Mouse (Mus musculus): Measurements from ENCODE around the gene Slc17a7. TPM values are rescaled to one million over a fixed set of nuclear protein-coding genes. Genes with fewer than 3 reads are reported as not detected.

Slc17a7 gene
- 33.5 and 34.1 TPM in 2 replicates for polyA plus RNA-seq (2012; rRNA removed)

- TF ChIP-seq POLR2A (IDR thresholded peaks at IDR 0.05; ENCODE audit: control insufficient read depth, low read depth, low read length) (no peak), CTCF (IDR thresholded peaks at IDR 0.05; ENCODE audit: control insufficient read depth, insufficient read depth, insufficient replicate concordance, low read depth, low read length) (no peak)
- Histone ChIP-seq H3K4me3 (ENCODE audit: control insufficient read depth, low read depth, low read length) (peak within 1 kb of the TSS; percentile 26), H3K27ac (ENCODE audit: control insufficient read depth, insufficient read depth, low read depth, low read length) (no peak within 1 kb of the TSS), H3K4me1 (ENCODE audit: control insufficient read depth, insufficient read depth, low read length) (peaks cover 27% of the 10 kb centered on the region), H3K27me3 (ENCODE audit: control insufficient read depth, insufficient read depth, low read length) (no peaks in the 10 kb centered on the region), H3K36me3 (ENCODE audit: control insufficient read depth, insufficient read depth, low read length) (peaks cover 2% of the 10 kb centered on the region; the same call in 1 of the 2 replicates)
Measured at GRCm38 (mm10) chr7:45163735-45164490, at the start of gene Slc17a7. Slc17a7 (plus strand) TSS chr7:45163949.

GRCm38 (mm10) chr7:45117566-45117965, 46.2 kb upstream of the Slc17a7 start:
- H3K4me3 ChIP-seq (ENCODE audit: control insufficient read depth, low read depth, low read length) = no peak overlapping the region
- no peaks in the 10 kb centered on the region for H3K27me3 ChIP-seq (ENCODE audit: control insufficient read depth, insufficient read depth, low read length)
- no peak for TF ChIP-seq POLR2A (IDR thresholded peaks at IDR 0.05; ENCODE audit: control insufficient read depth, low read depth, low read length)
- TF ChIP-seq CTCF (IDR thresholded peaks at IDR 0.05; ENCODE audit: control insufficient read depth, insufficient read depth, insufficient replicate concordance, low read depth, low read length) = no peak
- H3K27ac ChIP-seq (ENCODE audit: control insufficient read depth, insufficient read depth, low read depth, low read length) = no peak overlapping the region
- no peaks in the 10 kb centered on the region; the same call in 1 of the 2 replicates for H3K4me1 ChIP-seq (ENCODE audit: control insufficient read depth, insufficient read depth, low read length)
- H3K36me3 ChIP-seq (ENCODE audit: control insufficient read depth, insufficient read depth, low read length) = no peaks in the 10 kb centered on the region; the same call in none of the 2 replicates

GRCm38 (mm10) chr7:45118336-45118735, 45.4 kb upstream of the Slc17a7 start:
- no peaks in the 10 kb centered on the region for H3K27me3 ChIP-seq (ENCODE audit: control insufficient read depth, insufficient read depth, low read length)
- no peaks in the 10 kb centered on the region; the same call in none of the 2 replicates for H3K36me3 ChIP-seq (ENCODE audit: control insufficient read depth, insufficient read depth, low read length)
- H3K4me3 ChIP-seq (ENCODE audit: control insufficient read depth, low read depth, low read length) = no peak overlapping the region
- no peak overlapping the region for H3K27ac ChIP-seq (ENCODE audit: control insufficient read depth, insufficient read depth, low read depth, low read length)
- peaks cover 5% of the 10 kb centered on the region for H3K4me1 ChIP-seq (ENCODE audit: control insufficient read depth, insufficient read depth, low read length)
- TF ChIP-seq POLR2A (IDR thresholded peaks at IDR 0.05; ENCODE audit: control insufficient read depth, low read depth, low read length) (no peak), CTCF (IDR thresholded peaks at IDR 0.05; ENCODE audit: control insufficient read depth, insufficient read depth, insufficient replicate concordance, low read depth, low read length) (no peak)

- no peak overlapping the region for H3K4me3 ChIP-seq (ENCODE audit: control insufficient read depth, low read depth, low read length)
- no peaks in the 10 kb centered on the region; the same call in none of the 2 replicates for H3K36me3 ChIP-seq (ENCODE audit: control insufficient read depth, insufficient read depth, low read length)
- no peak overlapping the region for H3K27ac ChIP-seq (ENCODE audit: control insufficient read depth, insufficient read depth, low read depth, low read length)
- no peaks in the 10 kb centered on the region for H3K27me3 ChIP-seq (ENCODE audit: control insufficient read depth, insufficient read depth, low read length)
- H3K4me1 ChIP-seq (ENCODE audit: control insufficient read depth, insufficient read depth, low read length) = peaks cover 8% of the 10 kb centered on the region
- TF ChIP-seq POLR2A (IDR thresholded peaks at IDR 0.05; ENCODE audit: control insufficient read depth, low read depth, low read length) = no peak
- no peak for TF ChIP-seq CTCF (IDR thresholded peaks at IDR 0.05; ENCODE audit: control insufficient read depth, insufficient read depth, insufficient replicate concordance, low read depth, low read length)
Measured at GRCm38 (mm10) chr7:45119780-45120709, 43.7 kb upstream of the Slc17a7 start.

GRCm38 (mm10) chr7:45121404-45121803, 42.3 kb upstream of the Slc17a7 start:
- TF ChIP-seq CTCF (IDR thresholded peaks at IDR 0.05; ENCODE audit: control insufficient read depth, insufficient read depth, insufficient replicate concordance, low read depth, low read length) (no peak), POLR2A (IDR thresholded peaks at IDR 0.05; ENCODE audit: control insufficient read depth, low read depth, low read length) (no peak; the same call in 1 of the 2 replicates)
- H3K4me3 ChIP-seq (ENCODE audit: control insufficient read depth, low read depth, low read length) = no peak overlapping the region
- peaks cover 8% of the 10 kb centered on the region for H3K4me1 ChIP-seq (ENCODE audit: control insufficient read depth, insufficient read depth, low read length)
- no peaks in the 10 kb centered on the region for H3K27me3 ChIP-seq (ENCODE audit: control insufficient read depth, insufficient read depth, low read length)
- H3K27ac ChIP-seq (ENCODE audit: control insufficient read depth, insufficient read depth, low read depth, low read length) = no peak overlapping the region
- no peaks in the 10 kb centered on the region; the same call in none of the 2 replicates for H3K36me3 ChIP-seq (ENCODE audit: control insufficient read depth, insufficient read depth, low read length)

GRCm38 (mm10) chr7:45121966-45122365, 41.8 kb upstream of the Slc17a7 start:
- H3K4me3 ChIP-seq (ENCODE audit: control insufficient read depth, low read depth, low read length) = no peak overlapping the region
- no peaks in the 10 kb centered on the region; the same call in none of the 2 replicates for H3K36me3 ChIP-seq (ENCODE audit: control insufficient read depth, insufficient read depth, low read length)
- TF ChIP-seq POLR2A (IDR thresholded peaks at IDR 0.05; ENCODE audit: control insufficient read depth, low read depth, low read length) (peak; percentile 4; the same call in 1 of the 2 replicates), CTCF (IDR thresholded peaks at IDR 0.05; ENCODE audit: control insufficient read depth, insufficient read depth, insufficient replicate concordance, low read depth, low read length) (no peak)
- peaks cover 11% of the 10 kb centered on the region for H3K4me1 ChIP-seq (ENCODE audit: control insufficient read depth, insufficient read depth, low read length)
- no peaks in the 10 kb centered on the region for H3K27me3 ChIP-seq (ENCODE audit: control insufficient read depth, insufficient read depth, low read length)
- no peak overlapping the region for H3K27ac ChIP-seq (ENCODE audit: control insufficient read depth, insufficient read depth, low read depth, low read length)

All from testis, adult 2 months (tissue).